Mouse (Mus musculus): ENCODE measurements around the gene Sema4c. TPM values are rescaled to one million over a fixed set of nuclear protein-coding genes. Genes with fewer than 3 reads are reported as not detected.

Sema4c gene
- total RNA-seq, 2 experiments from 2014 or later = 6.3 to 7.4 TPM

- intact Hi-C loops (cut with DNase I) = no loop called here
- no peak for DNase-seq
Measured at GRCm38 (mm10) chr1:36513310-36513709, 44.8 kb downstream of the Sema4c start.

DNA sequence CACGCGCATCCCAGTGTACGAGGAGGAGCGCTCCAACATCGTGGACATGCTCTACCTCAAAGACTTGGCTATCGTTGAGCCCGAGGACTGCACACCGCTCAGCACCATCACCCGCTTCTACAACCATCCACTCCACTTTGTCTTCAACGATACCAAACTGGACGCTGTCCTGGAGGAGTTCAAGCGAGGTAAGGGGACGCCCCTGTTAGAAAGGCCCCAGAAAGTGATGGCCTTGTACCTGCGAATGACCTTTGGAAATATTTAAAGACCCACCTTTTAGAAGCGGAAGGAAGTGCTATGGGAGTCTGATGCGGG, 45.2 kb downstream of the Sema4c start:
- intact Hi-C loops (cut with DNase I) = no loop called here
- no peak for DNase-seq

DNA sequence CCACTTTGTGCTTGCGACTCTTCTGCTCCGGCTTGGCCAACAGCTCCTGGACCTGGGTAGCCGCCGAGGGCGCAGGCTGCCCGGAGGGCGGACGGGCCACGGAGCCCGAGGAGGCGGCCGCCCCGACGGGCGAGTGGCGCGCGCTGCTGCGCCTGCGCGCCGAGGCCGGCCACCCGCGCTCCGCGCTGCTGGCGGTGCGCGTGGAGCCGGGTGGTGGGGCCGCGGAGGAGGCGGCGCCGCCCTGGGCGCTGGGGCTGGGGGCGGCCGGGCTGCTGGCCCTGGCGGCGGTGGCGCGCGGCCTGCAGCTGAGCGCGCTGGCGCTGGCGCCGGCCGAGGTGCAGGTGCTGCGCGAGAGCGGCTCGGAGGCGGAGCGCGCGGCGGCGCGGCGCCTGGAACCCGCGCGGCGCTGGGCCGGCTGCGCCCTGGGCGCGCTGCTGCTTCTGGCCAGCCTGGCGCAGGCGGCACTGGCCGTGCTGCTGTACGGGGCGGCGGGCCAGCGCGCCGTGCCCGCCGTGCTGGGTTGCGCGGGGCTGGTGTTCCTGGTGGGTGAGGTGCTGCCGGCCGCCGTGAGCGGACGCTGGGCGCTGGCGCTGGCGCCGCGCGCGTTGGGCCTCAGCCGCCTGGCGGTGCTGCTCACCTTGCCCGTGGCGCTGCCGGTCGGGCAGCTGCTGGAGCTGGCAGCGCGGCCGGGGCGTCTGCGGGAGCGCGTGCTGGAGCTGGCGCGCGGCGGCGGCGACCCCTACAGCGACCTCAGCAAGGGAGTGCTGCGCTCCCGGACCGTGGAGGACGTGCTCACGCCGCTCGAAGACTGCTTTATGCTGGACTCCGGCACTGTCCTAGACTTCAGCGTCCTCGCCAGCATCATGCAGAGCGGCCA, 45.8 kb downstream of the Sema4c start:
- intact Hi-C loops (cut with DNase I) = no loop called here

DNA sequence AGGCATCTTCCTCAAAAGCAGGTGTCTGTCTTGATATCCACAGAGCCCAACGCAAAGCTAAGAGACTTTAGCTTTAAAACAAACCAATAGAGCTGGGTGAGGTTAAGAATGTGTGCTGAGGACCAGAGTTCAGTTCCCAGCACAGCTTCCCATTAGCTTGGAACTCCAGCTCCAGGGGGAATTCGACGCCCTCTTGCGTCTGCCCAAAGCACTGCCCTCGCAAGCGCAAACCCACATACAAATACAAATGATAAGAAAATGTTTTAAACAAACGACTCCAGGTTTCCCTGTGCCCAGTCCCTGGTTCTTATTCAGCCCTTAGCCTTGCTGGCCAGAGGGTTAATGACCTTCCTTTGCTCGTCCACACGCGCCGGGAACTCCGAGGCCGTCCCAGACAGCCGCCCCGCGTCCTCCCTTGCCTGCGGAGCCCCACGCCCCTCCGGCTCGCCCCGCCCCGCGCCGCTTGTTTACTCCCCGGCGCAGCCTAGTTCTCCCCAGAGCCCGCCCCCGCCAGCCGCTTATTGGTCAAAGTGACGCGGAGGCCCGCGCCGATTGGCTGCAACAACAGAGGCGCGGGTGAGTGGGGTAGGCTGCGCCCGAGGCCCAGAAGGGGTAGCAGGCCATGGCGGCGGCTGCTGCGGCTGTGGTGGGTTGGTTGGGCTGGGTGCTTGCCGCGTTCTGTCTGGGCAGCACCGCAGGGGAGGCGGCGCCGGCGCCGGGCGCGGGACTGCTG, 46.7 kb downstream of the Sema4c start, which contains the start of gene Cnnm3:
Gene Cnnm3, plus strand, starts transcription at position 579 of the 733 bp plus-strand sequence.
- intact Hi-C loops (cut with DNase I) = no loop called here
- DNase-seq = peak; percentile 99 to 100

More for the DNA sequence above, 45.8 kb downstream of the Sema4c start:
- DNase-seq = peak; percentile 46 to 51

DNA sequence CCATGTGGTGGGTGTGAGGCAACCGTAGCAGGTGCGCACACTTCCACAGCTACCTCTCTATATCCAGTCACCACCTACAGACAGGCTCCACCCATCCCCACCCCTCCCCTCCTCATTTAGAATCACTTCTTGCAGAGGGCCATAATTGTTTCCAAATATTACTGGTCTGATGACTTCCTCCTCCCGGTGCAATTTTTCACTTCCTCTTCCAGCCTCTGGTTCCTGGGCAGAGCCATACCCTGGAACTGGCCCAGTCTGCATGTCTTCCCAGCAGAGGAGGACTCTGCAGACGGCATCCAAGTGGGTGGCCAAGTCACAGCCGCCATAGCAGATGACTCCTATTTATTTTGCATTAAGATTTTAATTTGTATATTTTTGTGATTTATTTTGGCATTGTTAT, 49.9 kb downstream of the Sema4c start:
- intact Hi-C loops (cut with DNase I) = no loop called here
- DNase-seq = no peak

- intact Hi-C loops (cut with DNase I) = no loop called here
- peak; percentile 60 to 72 for DNase-seq
Measured at GRCm38 (mm10) chr1:36501261-36501660, 56.9 kb downstream of the Sema4c start.

Small RNA genes within 50 kb of the gene (microRNA-seq; reads per million reads assigned to microRNA genes)
- 0 reads per million in 2 experiments for gene Gm47280

Other genes starting within 250 kb of the Sema4c start
- gene Kansl3, start 189.2 kb downstream of the Sema4c start, total RNA-seq (2021) = 10 to 100 TPM; 36.1 to 39.1 TPM
- gene Fer1l5, start 186.1 kb downstream of the Sema4c start, total RNA-seq (2021) = not detected
- gene Lman2l, start 113.1 kb downstream of the Sema4c start, total RNA-seq (2021) = 10 to 100 TPM; 16.5 to 19.0 TPM
- 1 to 10 TPM; 7.0 to 7.1 TPM for gene Cnnm4, start 86.7 kb downstream of the Sema4c start, total RNA-seq (2021)
- gene Cnnm3, start 46.5 kb downstream of the Sema4c start, total RNA-seq (2021) = 10 to 100 TPM; 10.8 to 12.2 TPM
- 1,000 to 10,000 TPM; 2,677 to 2,859 TPM for gene Ankrd23, start 21.5 kb downstream of the Sema4c start, total RNA-seq (2021)
- gene Gm42417, start 18.9 kb downstream of the Sema4c start, total RNA-seq (2021) = 1,000 to 10,000 TPM; 1,257 to 1,260 TPM
- 1 to 10 TPM; 7.8 to 8.5 TPM for gene Ankrd39, start 10.9 kb downstream of the Sema4c start, total RNA-seq (2021)
- gene Fam178b, start 124.8 kb upstream of the Sema4c start, total RNA-seq (2021) = 1 to 10 TPM in 1 of 2 experiments, not detected in 1; 1.2 TPM
- 1,000 to 10,000 TPM; 1,244 to 1,300 TPM for gene Cox5b, start 133.1 kb upstream of the Sema4c start, total RNA-seq (2021)
- gene 4933424G06Rik, start 151.8 kb upstream of the Sema4c start, total RNA-seq (2021) = under 1 TPM in 1 of 2 experiments, not detected in 1; 0.49 TPM
- 100 to 1,000 TPM; 117 to 148 TPM for gene Actr1b, start 156.1 kb upstream of the Sema4c start, total RNA-seq (2021)
- gene Zap70, start 203.4 kb upstream of the Sema4c start, total RNA-seq (2021) = under 1 TPM in 1 of 2 experiments, not detected in 1; 0.89 TPM

Measured in gastrocnemius, postnatal 36 days (tissue).